Mouse (Mus musculus) myocyte (in vitro differentiated cells): Measurements from ENCODE around the gene Urm1. TPM values are rescaled to one million over a fixed set of nuclear protein-coding genes. Genes with fewer than 3 reads are reported as not detected.

Experiments used
- H3K27me3 ChIP-seq: one replicate; pipeline ENCODE4 v1.6.1; 2011; ENCODE audit not compliant: control insufficient read depth, insufficient read depth, insufficient read length
- H3K36me3 ChIP-seq: one replicate; pipeline ENCODE4 v1.6.1; 2011; ENCODE audit not compliant: control insufficient read depth, insufficient read depth
- H3K4me2 ChIP-seq: one replicate; pipeline ENCODE4 v1.6.1; 2011; ENCODE audit warnings: low read depth, control low read depth
- H3K4me3 ChIP-seq: one replicate; pipeline ENCODE4 v1.5.1; 2011; ENCODE audit warnings: mild to moderate bottlenecking, control low read depth, moderate library complexity
- H3K79me2 ChIP-seq: one replicate; pipeline ENCODE4 v1.6.1; 2011; ENCODE audit not compliant: control insufficient read depth, insufficient read depth
- H3ac ChIP-seq: one replicate; pipeline ENCODE4 v1.6.1; 2011; ENCODE audit not compliant: control insufficient read depth, insufficient read length
- CEBPB ChIP-seq: IDR thresholded peaks from 2 replicates; pipeline ENCODE4 v1.6.1; 2011; ENCODE audit warnings: mild to moderate bottlenecking, moderate library complexity; ENCODE audit not compliant: poor library complexity, insufficient read depth, severe bottlenecking
- E2F4 ChIP-seq: IDR thresholded peaks from one replicate; pipeline ENCODE4 v1.6.1; 2011; ENCODE audit warnings: mild to moderate bottlenecking, control low read depth, moderate library complexity; ENCODE audit not compliant: insufficient read depth
- MAX ChIP-seq: IDR thresholded peaks from one replicate; pipeline ENCODE4 v1.6.1; 2011; ENCODE audit warnings: low read depth, mild to moderate bottlenecking, control low read depth
- MYOD1 ChIP-seq, 3 experiments: IDR thresholded peaks; one replicate each; pipeline ENCODE4 v1.6.1; 2011; ENCODE audit warnings: control low read depth in 2 of 3, low read depth in 2 of 3, mild to moderate bottlenecking in 2 of 3, moderate library complexity in 1 of 3; ENCODE audit not compliant: insufficient read length in 2 of 3, control insufficient read depth in 1 of 3
- MYOG ChIP-seq, 3 experiments: IDR thresholded peaks; one replicate each; pipeline ENCODE4 v1.6.1; 2011; ENCODE audit warnings: control low read depth in 2 of 3, low read depth in 2 of 3, mild to moderate bottlenecking in 2 of 3; ENCODE audit not compliant: insufficient read length in 2 of 3, control insufficient read depth in 1 of 3, insufficient read depth in 1 of 3
- POLR2A ChIP-seq: IDR thresholded peaks from one replicate; pipeline ENCODE4 v1.6.1; 2011; ENCODE audit warnings: low read depth, mild to moderate bottlenecking, control low read depth, moderate library complexity; ENCODE audit not compliant: insufficient read length
- POLR2AphosphoS2 ChIP-seq: IDR thresholded peaks from one replicate; pipeline ENCODE4 v1.6.1; 2011; ENCODE audit warnings: low read depth, control low read depth; ENCODE audit not compliant: insufficient read length
- REST ChIP-seq: IDR thresholded peaks from one replicate; pipeline ENCODE4 v1.6.1; 2011; ENCODE audit warnings: mild to moderate bottlenecking, control low read depth, moderate library complexity; ENCODE audit not compliant: insufficient read depth, insufficient read length
- SRF ChIP-seq: IDR thresholded peaks from one replicate; pipeline ENCODE4 v1.6.1; 2011; ENCODE audit warnings: low read depth; ENCODE audit not compliant: control insufficient read depth, insufficient read length
- TCF12 ChIP-seq: IDR thresholded peaks from one replicate; pipeline ENCODE4 v1.6.1; 2011; ENCODE audit warnings: mild to moderate bottlenecking, control low read depth; ENCODE audit not compliant: poor library complexity, insufficient read depth, severe bottlenecking
- TCF3 ChIP-seq: IDR thresholded peaks from one replicate; pipeline ENCODE4 v1.6.1; 2011; ENCODE audit warnings: low read depth, control low read depth; ENCODE audit not compliant: insufficient read length
- USF1 ChIP-seq: IDR thresholded peaks from one replicate; pipeline ENCODE4 v1.6.1; 2011; ENCODE audit warnings: low read depth, mild to moderate bottlenecking, control low read depth, moderate library complexity
- polyA plus RNA-seq: library from polyadenylated mRNA; unstranded; fragments of >200 nt; fragmentation: generic; extraction: Trizol; gene quantifications from one replicate; pipeline ENCODE4 v1.2.1, GENCODE M21; 2012; ENCODE audit warnings: missing spikeins

Gene Urm1
- polyA plus RNA-seq, 1 experiment: 43.8 TPM

DNA sequence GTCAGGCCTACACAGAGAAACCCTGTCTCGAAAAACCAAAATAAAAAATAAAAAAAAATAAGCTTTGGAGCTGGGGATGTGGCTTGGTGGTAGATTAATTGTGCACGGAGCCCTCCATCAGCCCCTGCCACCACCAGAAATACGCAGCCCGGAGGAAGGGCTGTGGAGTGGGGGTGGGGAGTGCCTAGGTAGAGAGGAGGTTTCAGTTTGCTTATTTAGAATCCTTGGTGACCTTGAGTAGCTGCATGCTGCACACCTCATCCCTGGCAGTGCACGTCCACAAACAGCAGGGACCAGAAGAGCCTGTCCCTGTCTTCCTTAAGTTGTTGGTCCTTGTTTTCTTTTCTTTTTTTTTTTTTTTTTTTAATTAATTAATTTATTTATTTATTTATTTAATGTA is 13.9 kb downstream of the Urm1 start:
- Histone ChIP-seq H3K79me2 (peaks cover 28% of the 10 kb centered on the region), H3K27me3 (no peaks in the 10 kb centered on the region), H3K4me3 (no peak overlapping the region), H3K4me2 (no peak overlapping the region), H3ac (no peak overlapping the region), H3K36me3 (no peaks in the 10 kb centered on the region)
- TF ChIP-seq SRF (no peak), TCF12 (no peak), POLR2A (no peak), TCF3 (no peak), MYOG (IDR thresholded peaks at IDR 0.05; ENCODE audit: control insufficient read depth in 1 of 3, insufficient read depth in 1 of 3, insufficient read length in 2 of 3, low read depth in 2 of 3) (no peak), USF1 (no peak), MAX (no peak), CEBPB (no peak), E2F4 (no peak), MYOD1 (IDR thresholded peaks at IDR 0.05; ENCODE audit: control insufficient read depth in 1 of 3, insufficient read length in 2 of 3, low read depth in 2 of 3) (no peak), POLR2AphosphoS2 (no peak), REST (no peak)

DNA sequence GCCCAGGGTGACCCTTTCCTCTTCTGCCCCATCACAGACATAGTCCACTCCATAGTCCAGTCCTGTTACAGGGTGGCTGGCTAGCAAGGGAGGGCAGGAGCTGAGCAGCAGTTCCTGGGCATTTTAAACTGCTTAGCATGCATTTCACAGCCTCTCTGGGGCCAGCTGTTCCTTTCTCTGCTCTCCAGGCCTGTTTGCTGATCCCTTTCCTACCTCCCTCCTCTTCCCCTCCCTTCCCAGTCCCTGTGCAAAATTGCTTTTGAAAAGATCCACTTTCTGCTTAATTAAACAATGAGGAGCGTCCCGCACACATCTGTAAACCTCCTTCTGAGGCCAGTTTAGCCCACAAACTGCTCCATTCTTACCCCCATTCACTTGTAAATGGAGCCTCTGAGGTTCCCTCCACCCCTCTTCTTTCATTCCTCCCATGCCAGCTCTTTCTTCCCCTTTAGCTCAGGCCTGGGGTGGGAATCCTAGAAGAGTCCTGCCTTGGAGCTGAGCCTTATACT is 15.6 kb downstream of the Urm1 start:
- Histone ChIP-seq H3K4me2 (no peak overlapping the region), H3ac (no peak overlapping the region), H3K4me3 (no peak overlapping the region), H3K36me3 (no peaks in the 10 kb centered on the region), H3K79me2 (peaks cover 12% of the 10 kb centered on the region), H3K27me3 (no peaks in the 10 kb centered on the region)
- TF ChIP-seq USF1 (no peak), REST (no peak), POLR2AphosphoS2 (no peak), SRF (no peak), MAX (no peak), CEBPB (no peak), MYOD1 (IDR thresholded peaks at IDR 0.05; ENCODE audit: control insufficient read depth in 1 of 3, insufficient read length in 2 of 3, low read depth in 2 of 3) (no peak), TCF12 (no peak), MYOG (IDR thresholded peaks at IDR 0.05; ENCODE audit: control insufficient read depth in 1 of 3, insufficient read depth in 1 of 3, insufficient read length in 2 of 3, low read depth in 2 of 3) (no peak), TCF3 (no peak), POLR2A (no peak), E2F4 (no peak)

DNA sequence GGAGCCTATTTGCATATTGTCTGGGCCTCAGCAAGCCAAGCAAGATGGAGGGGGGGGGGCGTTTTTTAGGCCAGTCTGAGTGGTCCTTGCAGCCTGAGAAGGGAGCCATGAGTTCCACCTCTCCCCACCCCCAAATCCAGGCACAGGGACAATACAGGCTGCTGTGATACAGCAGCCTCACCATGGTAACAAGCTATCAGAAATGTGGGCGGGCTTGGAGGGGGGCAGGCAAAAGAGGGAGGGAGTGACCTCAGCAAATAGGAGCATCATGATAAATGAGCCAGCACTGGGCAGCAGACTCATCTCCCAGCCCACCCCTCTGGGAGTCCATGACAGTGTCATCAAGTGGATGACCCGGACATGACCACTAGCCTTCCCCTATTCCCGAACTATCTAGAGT is 19.6 kb downstream of the Urm1 start:
- H3K4me3 ChIP-seq: no peak overlapping the region
- no peaks in the 10 kb centered on the region for H3K36me3 ChIP-seq
- no peaks in the 10 kb centered on the region for H3K79me2 ChIP-seq
- no peak overlapping the region for H3ac ChIP-seq
- no peak for TF ChIP-seq MAX
- no peak for TF ChIP-seq MYOG (IDR thresholded peaks at IDR 0.05; ENCODE audit: control insufficient read depth in 1 of 3, insufficient read depth in 1 of 3, insufficient read length in 2 of 3, low read depth in 2 of 3)
- no peak for TF ChIP-seq POLR2A
- TF ChIP-seq REST: no peak
- TF ChIP-seq USF1: no peak
- TF ChIP-seq MYOD1 (IDR thresholded peaks at IDR 0.05; ENCODE audit: control insufficient read depth in 1 of 3, insufficient read length in 2 of 3, low read depth in 2 of 3): no peak
- TF ChIP-seq CEBPB: no peak
- TF ChIP-seq SRF: no peak
- no peak for TF ChIP-seq TCF3
- TF ChIP-seq POLR2AphosphoS2: no peak
- TF ChIP-seq TCF12: no peak
- TF ChIP-seq E2F4: no peak
- no peaks in the 10 kb centered on the region for H3K27me3 ChIP-seq
- H3K4me2 ChIP-seq: no peak overlapping the region

DNA sequence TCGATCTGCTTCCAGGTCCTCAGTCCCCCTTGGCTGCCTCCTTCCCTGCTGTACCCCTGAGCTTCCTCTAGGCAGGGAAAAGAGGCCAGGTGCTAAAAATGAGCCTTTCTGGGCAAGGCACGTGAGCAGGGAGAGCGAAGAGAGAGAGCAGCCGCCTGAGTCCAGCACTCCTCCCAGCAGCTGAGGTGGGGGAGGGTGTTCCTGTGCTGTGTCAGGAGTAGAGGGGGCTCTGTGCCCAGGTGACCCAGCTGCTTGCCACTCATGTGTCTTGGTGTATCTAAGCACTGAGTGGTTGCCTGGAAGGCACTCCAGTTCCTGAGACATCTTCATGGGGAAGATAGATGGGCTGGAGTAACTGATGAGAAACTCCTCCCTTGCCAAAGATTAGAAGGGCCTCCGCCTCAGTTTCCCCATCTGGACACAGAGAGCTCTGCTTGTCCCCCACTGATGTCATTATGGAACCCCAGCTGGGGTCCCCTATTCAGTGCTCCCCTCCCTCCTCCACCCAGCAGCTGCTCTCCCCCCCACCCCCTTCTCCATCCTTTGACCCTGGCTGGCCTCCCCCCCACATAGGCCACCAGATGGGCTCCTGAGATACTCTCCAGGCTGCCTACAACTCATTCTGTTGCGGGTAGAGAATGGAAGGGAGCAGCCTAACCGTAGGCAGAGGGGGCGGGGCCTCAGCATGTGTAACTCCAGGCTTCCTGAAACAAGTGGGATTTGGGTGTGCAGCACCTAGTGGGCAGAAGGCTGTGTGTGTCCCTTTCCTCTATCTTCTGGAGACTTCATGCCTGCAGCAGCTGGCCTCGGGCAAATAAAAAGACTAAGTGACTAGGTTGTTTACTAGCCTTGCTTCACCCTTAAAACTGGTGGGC is 23.6 kb downstream of the Urm1 start:
- H3K4me2 ChIP-seq: no peak overlapping the region
- H3ac ChIP-seq: no peak overlapping the region
- H3K36me3 ChIP-seq: no peaks in the 10 kb centered on the region
- H3K4me3 ChIP-seq: no peak overlapping the region
- no peaks in the 10 kb centered on the region for H3K27me3 ChIP-seq
- H3K79me2 ChIP-seq: no peaks in the 10 kb centered on the region
- TF ChIP-seq POLR2A (no peak), MAX (no peak), MYOG (IDR thresholded peaks at IDR 0.05; ENCODE audit: control insufficient read depth in 1 of 3, insufficient read depth in 1 of 3, insufficient read length in 2 of 3, low read depth in 2 of 3) (no peak), CEBPB (no peak), REST (no peak), E2F4 (no peak), POLR2AphosphoS2 (no peak)
